Mouse (Mus musculus) CD4-positive naive resting alpha-beta T cell, adult 57 days (primary cell): ENCODE results near the gene Calml4. TPM values are rescaled to one million over a fixed set of nuclear protein-coding genes. Genes with fewer than 3 reads are reported as not detected.

Experiments
- total RNA-seq: library from RNA; stranded (reverse); gene quantifications from one replicate; pipeline ENCODE4 v1.2.4, GENCODE M21; 2023

The Calml4 gene
- not detected for total RNA-seq

DNA sequence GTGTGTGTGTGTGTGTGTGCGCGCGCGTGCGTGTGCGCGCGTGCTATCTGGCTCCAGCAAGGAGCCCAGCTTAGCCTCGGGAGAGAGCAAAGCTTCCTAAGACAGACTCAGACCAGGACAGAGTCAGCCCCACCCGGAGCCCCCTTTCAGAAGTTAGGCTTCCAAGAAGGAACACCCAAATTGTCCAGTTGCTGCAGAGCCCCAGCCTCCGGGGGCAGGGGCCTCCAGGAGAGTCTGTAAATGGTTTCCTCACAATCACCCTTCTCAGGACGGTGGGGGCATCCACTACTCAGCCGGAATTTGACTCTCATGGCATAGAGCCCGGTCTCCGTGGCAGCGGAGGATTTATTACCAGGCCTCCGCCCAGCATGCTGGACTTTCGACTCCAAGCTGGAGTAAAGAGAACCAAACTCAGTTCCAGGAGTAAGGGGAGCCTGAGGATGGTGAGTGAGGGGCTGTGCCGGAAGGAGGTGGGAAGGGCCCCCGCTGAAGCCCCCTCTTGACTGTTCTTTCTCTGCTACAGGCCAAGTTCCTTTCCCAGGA is at the start of gene Calml4:
Calml4 (plus strand) TSS at position 362 of the 543 bp plus-strand sequence.

GRCm38 (mm10) chr9:62811516-62812121 is 46.3 kb upstream of the Calml4 start, which contains the start of gene Fem1b:
Gene Fem1b (minus strand): TSS chr9:62811934.

GRCm38 (mm10) chr9:62838506-62839171 is 19.2 kb upstream of the Calml4 start, which contains the start of gene Cln6:
Gene Cln6 (plus strand): TSS chr9:62838785.

Other genes with a start within 250 kb of the Calml4 start
- not detected for gene Itga11, start 180.3 kb upstream of the Calml4 start, total RNA-seq
- gene Fem1b, start 46.1 kb upstream of the Calml4 start, total RNA-seq: 16.5 TPM
- 24.2 TPM for gene Cln6, start 19.3 kb upstream of the Calml4 start, total RNA-seq
- gene Pias1, start 129.8 kb downstream of the Calml4 start, total RNA-seq: 109 TPM